Mouse (Mus musculus): ENCODE results near the gene Sipa1l1.

GRCm38 (mm10) chr12:82145173-82145572, 23.9 kb upstream of the Sipa1l1 start:
- no peak for TF ChIP-seq CTCF (IDR thresholded peaks at IDR 0.05; ENCODE audit: low read depth)
- TF ChIP-seq EP300 (IDR thresholded peaks at IDR 0.05; ENCODE audit: low read depth), result no peak
